Mouse (Mus musculus) CD4-positive helper T cell, adult 2 months (primary cell): ENCODE measurements around the gene Afg3l1.
A peak's percentile ranks its signal among the peaks of the same experiment; 100 is the strongest.
"Not testable (repeated sequence)": the region's sequence is repeated elsewhere in the genome, so short reads cannot be mapped to it uniquely, and the experiment has no call there.

Source experiments
- DNase-seq: peaks from one replicate; pipeline ENCODE4 v3.0.0-alpha.2; 2012; ENCODE audit warnings: low read depth, missing footprints, low spot score

The Afg3l1 gene

DNA sequence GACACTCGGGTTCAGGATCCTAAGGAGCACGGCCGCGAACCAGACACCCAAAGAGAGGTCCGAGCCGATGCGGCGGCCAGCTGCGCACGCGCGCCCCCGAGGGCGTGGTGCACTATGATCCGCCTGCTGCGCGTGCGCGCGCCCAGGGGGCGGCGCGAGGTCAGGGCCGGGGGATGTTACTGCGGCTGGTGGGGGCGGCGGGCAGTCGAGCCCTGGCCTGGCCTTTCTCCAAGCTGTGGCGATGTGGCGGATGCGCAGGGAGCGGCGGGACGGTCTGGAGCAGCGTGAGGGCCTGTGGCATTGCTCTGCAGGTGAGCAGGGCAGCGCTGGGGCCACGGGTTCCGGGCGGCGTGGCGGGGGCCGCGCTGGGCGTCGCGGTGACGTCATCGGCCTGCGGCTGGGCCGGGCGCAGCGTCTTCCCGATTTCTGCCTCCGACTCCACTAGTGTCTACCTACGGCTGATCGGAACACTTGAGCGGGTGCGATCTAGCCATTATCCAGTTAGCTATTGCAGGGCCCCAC is at the start of gene Afg3l1:
TSS of gene Afg3l1 (plus strand) at position 167 of the 522 bp plus-strand sequence.
- peak; percentile 92 for DNase-seq

DNA sequence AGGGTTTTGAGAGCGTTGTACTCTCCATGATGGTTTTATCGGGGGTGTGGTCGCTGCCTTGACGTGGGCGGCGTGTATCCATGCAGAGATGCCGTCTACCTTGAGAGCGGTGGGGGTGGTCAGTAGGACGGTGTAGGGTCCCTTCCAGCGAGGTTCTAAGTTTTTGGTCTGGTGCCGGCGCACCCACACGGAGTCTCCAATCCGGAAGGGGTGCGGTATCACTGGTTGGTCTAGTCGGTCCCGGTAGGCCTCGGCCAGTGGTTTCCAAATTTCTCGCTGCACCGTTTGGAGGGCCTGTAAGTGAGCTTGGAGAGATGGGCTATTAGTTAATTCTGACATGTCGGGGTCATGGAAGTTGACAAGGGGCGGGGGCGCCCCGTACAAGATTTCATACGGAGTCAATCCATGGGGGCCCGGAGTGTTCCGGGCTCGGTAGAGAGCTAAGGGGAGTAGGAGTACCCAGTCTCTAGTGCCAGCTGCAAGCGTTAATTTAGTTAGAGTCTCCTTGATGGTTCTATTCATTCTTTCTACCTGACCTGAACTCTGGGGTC is 49.3 kb upstream of the Afg3l1 start:
- no peak for DNase-seq

DNA sequence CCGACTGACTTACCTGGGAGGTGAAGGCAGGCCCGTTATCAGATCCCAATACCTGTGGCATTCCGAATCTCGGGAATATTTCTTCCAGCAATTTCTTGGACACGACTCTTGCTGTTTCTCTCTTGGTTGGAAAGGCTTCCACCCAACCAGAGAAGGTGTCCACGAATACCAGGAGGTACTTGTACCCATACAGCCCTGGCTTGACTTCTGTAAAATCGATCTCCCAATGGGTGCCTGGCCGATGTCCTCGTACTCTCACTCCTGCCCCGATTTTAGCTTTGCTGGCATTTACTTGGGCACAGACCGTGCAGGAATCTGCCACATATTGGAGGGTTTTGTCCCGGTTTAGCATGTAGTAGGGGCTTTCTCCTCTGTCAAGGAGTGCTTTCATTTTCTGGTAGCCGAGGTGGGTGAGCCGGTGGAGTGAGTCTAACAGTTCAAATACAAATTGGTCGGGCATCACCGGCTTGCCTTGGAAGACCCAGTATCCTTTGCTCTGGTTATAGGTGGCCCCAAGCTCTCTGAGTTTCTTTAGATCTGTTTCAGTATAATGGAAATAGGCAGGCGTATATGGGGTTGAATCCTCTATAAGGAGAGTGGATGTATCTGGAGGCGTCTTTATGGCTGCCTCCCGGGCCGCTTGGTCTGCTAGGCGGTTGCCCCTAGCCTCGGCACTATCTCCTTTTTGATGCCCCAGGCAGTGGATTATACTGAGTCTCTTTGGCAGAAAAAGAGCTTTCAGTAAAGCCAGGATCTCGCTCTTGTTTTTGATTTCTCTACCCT is 48.6 kb upstream of the Afg3l1 start:
- DNase-seq = no peak

DNA sequence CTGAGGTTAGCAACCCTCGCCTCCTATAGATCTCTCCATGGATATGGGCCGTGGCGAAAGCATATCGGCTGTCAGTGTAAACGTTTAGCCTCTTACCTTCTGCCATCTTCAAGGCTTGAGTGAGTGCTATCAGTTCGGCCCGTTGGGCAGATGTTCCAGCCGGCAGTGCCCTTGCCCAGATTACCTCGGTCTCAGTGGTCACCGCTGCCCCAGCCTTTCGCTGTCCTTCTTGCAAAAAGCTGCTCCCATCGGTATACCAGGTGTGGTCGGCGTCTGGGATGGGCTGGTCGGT is 48.0 kb upstream of the Afg3l1 start:
- not testable (repeated sequence) for DNase-seq

DNA sequence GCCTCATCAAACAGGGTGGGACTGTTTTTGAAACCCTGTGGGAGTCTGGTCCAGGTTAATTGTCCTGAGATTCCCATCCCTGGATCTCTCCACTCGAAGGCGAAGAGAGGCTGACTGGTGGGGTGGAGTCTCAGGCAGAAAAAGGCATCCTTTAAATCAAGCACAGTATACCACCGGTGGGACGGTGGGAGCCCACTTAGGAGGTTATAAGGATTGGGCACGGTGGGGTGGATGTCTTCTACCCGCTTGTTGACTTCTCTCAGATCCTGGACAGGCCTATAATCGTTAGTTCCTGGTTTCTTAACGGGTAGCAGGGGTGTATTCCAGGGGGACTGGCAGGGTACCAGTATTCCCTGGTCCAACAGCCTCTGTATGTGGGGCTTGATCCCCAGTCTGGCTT is 46.8 kb upstream of the Afg3l1 start:
- DNase-seq = not testable (repeated sequence)

DNA sequence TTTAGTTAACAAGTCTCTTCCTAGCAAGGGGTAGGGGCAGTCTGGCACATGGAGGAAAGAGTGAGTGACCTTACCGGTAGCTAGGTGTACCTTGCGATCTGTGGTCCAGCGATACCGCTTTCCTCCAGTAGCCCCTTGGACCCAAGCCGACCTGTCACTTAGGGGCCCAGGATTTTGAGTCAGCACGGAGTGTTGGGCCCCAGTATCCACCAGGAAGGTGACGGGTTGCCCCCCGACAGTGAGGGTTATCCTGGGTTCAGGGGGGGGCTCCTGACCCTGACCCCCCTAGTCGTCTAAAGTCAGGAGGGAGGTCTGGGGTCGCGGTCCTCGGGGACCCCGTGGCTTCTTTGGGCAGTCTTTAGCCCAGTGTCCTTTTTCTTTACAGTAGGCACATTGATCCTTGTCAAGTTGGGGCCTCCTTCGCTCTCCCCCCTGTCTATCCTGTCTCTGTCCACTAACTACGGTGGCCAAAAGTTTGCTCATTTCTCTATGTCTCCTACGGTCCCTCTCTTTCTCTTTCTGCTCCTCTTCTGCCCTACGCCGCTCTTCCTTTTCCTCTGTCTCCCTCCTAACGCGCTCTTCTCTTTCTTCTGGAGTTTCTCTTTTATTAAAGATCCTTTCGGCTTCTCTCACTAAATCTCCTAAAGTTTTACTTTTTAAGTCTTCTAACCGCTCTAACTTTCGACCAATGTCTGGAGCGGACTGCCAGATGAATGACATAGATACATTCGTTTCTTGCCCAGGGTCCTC is 45.9 kb upstream of the Afg3l1 start:
- DNase-seq = no peak

DNA sequence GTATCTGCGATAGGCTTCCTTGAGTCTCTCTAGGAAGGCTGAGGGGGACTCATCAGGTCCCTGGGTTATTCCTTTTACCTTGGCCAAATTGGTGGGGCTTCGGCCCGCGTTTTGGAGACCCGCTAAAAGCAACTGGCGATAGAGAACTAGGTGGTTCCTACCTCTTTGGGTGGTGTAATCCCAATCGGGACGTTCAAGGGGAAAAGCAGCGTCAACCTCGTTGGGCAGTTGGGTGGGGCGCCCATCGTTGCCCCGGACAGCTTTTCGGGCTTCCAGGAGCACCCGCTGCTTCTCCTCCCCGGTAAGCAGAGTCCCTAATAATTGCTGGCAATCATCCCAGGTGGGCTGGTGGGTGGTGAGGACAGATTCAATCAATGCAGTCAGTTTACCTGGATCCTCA is 45.3 kb upstream of the Afg3l1 start:
- no peak for DNase-seq

DNA sequence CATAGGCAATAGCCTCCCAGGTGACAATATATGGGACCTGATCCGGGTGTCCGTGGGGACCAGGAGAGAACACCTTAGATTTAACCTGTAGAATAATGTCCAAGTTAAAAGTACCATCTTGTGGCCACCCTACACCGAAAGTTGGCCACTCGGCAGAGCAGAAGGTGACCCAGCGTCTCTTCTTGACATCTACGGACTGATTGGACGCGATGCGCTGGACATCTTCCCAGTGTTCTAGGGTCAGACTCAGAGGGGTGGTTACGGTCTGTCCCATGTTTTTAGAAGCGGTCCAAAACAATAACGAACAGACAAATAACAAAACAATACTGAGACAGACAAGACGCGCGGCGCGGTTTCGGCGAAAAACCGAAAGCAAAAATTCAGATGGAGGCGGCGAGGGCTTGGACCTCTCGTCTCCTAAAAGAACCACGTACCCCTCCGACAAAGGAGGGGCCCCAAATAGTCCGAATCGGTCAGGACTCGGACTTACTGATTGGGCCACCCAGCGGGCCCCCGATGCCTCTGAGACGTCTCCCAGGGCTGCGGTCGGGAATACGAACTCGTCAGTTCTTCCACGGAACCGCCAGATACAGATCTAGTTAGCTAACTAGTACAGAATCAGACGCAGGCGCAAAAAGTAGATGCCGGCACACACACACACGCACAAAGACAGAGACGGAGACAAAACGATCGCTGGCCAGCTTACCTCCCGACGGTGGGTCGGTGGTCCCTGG is 44.3 kb upstream of the Afg3l1 start:
- DNase-seq = not testable (repeated sequence)

DNA sequence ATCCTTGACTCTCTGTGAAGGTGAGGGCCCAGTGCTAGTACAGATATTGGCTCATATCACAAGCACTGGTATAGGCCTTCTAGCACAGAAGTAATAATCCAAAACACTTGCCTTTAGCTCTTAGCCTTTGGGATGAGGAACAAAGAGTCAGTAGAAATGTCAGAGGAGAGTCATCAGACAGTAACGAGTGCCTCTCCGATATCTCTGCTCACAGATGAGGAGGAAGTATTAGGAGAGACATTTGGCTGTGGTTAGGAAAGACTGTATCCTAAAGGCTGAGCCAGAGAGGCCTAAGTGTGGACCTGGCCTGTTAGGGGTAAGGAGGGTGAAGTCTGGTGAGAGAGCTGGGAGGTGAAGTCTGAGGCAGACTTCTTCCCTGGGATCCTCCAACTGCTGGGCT is 35.9 kb upstream of the Afg3l1 start:
- DNase-seq = no peak

DNA sequence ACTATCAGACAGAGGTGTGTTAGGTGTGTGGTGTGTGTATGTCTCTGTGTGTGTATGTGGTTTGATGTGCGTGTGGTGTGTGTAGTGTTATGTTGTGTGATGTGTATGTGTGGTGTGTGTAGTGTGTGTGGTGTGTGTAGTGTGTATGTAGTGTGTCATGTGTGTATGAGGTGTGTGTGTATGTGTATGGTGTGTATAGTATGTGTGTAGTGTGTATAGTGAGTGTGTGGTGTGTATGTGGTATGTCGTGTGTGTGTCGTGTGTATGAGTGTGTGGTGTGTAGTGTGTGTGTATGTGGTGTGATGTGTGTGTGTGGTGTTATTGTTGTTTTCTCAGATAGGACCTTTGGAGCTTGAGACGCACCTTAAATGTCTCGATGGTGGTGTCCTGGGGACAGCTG is 35.4 kb upstream of the Afg3l1 start:
- DNase-seq = no peak

DNA sequence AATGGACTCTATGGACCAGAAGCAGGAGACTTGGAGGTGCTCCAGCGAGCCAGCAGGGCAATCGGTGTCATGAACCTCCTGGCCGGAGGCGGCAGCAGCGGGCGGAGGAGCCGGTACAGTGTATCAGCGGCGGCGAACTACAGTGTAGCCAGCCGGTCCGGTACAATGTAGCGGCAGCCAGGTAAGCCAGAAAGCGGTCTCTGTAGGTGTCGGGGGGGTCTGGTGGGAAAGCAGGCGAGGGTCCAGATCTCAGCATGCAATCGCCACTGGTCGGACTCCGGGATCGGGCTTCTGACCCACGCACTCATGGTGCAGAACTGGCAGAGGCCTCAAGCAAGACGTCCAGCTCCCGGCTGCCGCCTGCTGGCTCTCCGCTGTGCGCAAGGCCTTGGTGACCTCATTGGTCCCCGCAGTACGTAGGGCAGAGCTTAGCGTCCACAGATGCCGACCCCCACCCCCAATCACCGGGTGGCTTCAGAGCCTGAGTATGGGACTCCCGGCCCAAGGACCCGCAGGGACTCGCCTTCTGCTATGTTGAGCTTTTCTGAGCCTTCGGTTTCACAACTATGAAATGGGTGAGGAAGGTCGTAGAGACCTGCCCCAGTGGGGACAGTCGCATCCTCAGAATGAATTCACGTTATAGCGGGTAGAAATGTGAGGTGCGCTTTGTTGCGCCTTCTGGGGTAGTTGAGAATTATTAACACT is 34.7 kb upstream of the Afg3l1 start:
- DNase-seq = peak; percentile 93

DNA sequence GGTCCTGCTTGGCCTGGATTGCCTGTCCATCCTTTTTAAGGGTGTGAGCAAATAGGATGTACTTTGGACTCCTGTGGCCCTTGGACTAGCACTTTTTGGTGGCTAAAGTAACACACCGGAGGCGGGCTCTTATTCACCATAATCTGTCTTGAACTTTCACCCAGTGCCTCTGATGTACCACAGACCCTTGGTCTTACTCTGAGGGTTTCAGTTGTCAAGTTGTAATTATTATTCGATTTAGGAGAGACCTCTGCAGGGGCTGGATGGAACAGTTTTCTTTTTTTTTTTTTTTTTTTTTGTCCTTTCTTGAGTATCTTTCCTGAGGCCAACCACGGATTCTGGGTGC is 34.2 kb upstream of the Afg3l1 start:
- DNase-seq = no peak

DNA sequence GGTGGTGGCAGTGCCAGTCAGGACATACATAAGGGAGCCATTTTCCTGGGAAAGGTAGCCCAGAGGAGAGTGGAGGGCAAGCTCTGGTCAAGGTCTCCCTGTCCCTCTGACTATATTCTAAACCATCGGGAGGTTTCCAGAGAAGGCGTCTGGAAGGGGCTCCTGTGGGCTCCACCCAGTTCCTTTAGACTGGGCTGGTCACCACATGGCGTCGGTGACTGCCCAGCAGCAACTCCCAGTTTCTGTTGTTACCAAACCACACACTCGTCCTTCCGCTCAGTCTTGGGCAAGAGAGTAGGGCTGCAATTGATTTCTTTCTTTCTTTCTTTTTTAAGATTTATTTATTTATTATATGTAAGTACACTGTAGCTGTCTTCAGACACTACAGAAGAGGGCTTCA is 33.6 kb upstream of the Afg3l1 start:
- DNase-seq = no peak

DNA sequence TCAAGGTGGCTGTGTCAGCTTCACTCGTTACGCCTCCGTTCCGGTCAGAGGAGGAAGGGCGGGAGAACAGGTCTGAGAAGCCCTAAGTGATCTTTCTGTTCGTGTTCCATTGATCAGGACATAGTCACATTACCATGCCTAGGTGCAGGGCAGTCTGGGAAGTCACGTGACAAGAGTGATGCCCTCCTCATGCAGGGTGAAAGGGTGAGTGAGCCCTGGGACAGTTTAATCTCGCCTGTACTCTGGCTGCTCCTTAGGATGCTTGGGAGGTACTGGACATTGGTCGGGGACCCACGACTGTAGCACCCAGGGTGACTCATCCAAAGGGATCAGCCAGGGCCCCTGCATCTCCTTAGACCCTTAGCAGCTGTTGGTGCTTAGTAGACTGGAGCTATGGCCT is 31.7 kb upstream of the Afg3l1 start:
- no peak for DNase-seq

DNA sequence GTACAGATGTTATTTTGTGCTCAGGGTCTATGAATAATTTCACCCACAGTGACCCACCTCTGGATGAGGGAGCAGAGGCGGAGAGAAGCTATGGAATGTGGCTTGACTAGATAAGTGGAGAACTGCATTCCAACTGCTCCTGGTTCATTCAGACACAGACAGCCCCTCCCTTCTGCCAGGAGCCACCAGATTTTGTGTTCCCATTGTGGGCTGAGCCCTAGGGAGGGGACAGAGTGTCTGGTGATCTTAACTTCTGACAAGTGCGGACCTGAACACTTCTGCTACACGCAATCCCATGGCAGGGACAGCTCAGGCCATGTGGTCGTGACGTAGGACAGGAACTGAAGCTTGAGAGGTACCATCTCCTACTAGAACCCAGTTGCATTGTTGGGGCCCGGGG is 30.9 kb upstream of the Afg3l1 start:
- DNase-seq = no peak

DNA sequence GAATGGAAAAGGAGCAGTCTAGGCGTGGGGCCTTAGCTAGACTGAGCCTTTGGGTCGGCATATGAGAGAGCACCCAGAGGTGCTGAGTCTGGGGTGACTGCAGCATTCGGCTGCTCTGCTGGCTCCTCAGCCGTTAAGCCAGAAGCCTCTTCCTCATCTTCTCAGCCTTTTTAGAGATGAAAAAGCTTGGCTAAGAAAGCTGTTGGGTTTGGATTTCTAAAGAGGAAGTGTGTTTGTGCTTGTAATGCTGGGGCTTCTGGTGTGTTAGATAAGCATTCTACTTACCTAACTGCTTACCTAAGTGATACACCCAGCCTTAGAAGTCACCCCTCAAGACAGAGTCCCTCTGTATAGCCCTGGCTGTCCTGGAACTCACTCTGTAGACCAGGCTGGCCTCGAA is 26.9 kb upstream of the Afg3l1 start:
- no peak for DNase-seq

DNA sequence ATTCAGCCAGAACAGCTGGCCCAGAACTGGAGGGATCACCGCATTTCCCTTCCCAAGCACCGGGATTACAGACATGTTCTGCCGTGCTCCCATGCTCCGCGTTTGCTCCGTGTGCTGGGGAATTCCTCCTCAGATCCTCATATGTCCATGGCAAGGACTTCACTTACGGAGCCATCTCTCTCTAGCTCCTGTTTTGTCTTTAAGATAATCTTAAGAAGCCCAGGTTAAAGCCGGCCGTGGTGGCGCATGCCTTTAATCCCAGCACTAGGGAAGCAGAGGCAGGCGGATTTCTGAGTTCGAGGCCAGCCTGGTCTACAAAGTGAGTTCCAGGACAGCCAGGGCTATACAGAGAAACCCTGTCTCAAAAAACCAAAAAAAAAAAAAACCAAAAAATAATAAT is 26.0 kb upstream of the Afg3l1 start:
- DNase-seq = not testable (repeated sequence)

DNA sequence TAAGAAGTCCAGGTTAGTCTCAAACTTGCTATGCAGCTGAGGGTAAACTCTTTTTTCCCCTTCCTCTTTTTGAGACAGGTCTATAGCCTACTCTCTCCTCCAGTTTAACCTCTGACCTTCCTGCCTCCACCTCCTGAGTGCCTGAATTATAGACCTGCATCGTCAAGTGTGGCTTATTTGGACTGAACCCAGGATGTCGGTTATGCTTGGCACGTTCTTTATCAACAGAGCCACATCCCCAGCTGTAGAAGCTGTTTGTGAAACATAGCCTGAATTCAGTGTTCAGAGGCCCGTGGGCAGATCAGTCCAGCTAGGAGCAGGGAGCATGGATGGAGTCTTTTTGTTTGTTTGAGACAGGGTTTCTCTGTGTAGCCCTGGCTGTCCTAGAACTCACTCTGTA is 25.6 kb upstream of the Afg3l1 start:
- DNase-seq = no peak

DNA sequence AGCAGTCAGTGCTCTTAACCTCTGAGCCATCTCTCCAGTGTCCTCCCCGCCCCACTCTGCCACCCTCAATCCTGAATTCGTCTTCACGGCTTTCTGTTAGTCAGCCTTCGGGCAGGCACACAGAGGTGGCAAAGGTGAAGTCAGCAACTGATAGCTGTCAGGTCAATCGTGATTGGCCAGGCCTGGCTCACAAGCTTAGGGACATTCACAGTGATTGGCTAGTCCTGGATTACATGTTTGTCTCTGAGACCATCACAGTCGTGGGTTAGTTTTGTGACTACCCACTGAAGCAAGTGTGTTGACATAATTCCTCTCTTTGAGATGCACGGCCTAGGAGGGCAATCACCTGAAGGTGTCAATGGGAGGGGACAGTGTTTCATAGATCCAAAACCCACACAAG is 24.4 kb upstream of the Afg3l1 start:
- DNase-seq = no peak

DNA sequence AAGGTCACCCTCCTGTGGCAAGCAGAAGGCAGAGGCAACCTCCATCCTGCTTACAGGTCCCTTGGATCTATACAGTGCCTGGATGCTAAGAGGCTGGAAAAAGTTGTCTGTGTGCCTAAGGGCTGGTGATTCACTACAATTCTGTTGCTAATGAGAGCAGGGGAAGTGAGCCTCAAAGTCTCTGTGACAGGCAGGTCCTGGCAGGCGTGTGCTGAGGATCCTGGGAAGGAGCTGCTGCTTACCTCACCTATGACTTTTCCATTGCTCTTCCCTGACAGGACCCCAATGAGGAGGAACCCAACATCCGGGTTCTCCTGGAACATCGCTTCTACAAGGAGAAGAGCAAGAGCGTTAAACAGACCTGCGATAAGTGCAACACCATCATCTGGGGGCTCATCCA is 23.8 kb upstream of the Afg3l1 start:
- DNase-seq = no peak

DNA sequence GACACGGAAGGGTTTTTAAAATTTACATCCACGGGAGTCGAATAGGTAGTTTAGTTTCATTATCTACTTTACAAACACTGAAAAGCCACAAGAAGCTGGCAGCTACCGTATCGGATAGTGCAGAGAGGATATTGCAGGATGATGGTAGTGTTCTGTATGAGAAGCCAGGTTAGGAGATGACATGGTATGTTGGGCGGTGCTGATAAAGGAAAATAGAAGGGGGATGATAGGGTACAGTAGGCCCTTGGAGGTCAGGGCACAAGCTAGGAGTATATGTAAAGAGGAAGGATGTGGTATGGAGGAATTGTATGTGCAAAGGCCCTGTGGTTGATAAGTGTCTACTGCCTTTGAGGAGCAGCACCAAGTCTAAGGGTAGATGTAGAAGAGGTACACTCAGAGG is 23.1 kb upstream of the Afg3l1 start:
- no peak for DNase-seq

DNA sequence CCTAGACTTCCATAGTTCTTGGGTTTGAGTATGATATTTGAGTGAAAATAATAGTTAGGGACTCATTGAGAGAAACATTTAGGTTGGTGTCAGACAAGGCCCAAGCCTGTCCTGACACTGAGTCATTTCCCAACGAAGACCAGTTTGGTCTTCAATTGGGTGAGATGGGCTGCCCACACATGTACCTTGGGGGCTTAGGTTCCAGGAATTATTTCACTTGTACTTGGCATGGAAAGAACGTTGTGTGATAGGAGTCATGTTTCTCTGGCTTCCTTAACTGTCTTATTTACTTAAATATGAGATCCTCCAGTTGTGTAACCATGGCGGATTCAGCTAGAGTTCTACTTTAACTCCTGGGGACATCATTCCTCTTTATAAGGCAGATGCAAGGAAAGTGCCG is 14.1 kb upstream of the Afg3l1 start:
- no peak for DNase-seq
